Mouse (Mus musculus): ENCODE data around the gene Tgfbrap1. TPM values are rescaled to one million over a fixed set of nuclear protein-coding genes. Genes with fewer than 3 reads are reported as not detected.
"Not testable (repeated sequence)": the region's sequence is repeated elsewhere in the genome, so short reads cannot be mapped to it uniquely, and the experiment has no call there.

Gene Tgfbrap1
- polyA plus RNA-seq, 1 experiment from 2014 or later = 7.2 TPM

GRCm38 (mm10) chr1:43139587-43140266, 41.3 kb upstream of the Tgfbrap1 start:
- Histone ChIP-seq H3K9me3 (replicated peaks; ENCODE audit: control insufficient read depth, low read length) (no peaks in the 10 kb centered on the region), H3K36me3 (ENCODE audit: control insufficient read depth, insufficient read depth) (peaks cover 40% of the 10 kb centered on the region), H3K4me1 (ENCODE audit: control insufficient read depth, insufficient read depth, low read length) (peaks cover 38% of the 10 kb centered on the region), H3K27me3 (ENCODE audit: control insufficient read depth, insufficient read depth, low read length) (no peaks in the 10 kb centered on the region), H3K9ac (ENCODE audit: low read length) (no peak overlapping the region), H3K27ac (ENCODE audit: low read length) (peak overlapping the region; percentile 24; the same call in 1 of the 2 replicates), H3K4me2 (ENCODE audit: low read depth, low read length) (no peak overlapping the region), H3K4me3 (ENCODE audit: low read length) (no peak overlapping the region)
- ATAC-seq (replicated peaks; ENCODE audit: extremely low read depth, insufficient read depth, low FRiP score) = peak; percentile 51; the same call in 1 of the 2 replicates
- 46% methylated on average over 8 of the region's 8 CpGs for WGBS

DNA sequence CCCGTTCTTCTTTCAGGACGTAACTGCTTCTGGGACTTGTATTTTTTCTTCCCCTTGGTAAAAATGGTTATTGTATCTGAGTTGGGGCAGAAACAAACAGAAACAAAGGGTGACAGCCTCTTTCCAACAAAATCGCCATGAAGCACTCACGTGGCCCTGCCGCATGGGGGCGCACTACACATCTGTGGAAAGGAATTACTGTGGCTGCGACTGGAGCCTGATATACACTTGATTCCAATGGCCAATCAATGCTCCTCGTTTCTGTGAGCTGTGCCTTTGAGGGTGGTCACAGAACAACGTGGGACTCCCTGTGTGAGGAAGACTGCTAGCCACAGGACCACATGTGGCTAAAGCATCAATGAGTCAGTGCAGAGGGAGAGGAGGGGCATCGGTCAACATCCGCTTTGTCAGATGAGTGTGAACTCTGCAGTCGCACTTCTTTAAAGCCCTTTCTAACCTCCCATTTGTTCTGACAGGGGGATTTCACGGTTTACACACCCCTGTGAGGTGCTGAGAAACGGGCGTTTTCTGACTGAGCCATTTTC, 39.9 kb upstream of the Tgfbrap1 start:
- H3K36me3 ChIP-seq (ENCODE audit: control insufficient read depth, insufficient read depth) = peaks cover 37% of the 10 kb centered on the region

DNA sequence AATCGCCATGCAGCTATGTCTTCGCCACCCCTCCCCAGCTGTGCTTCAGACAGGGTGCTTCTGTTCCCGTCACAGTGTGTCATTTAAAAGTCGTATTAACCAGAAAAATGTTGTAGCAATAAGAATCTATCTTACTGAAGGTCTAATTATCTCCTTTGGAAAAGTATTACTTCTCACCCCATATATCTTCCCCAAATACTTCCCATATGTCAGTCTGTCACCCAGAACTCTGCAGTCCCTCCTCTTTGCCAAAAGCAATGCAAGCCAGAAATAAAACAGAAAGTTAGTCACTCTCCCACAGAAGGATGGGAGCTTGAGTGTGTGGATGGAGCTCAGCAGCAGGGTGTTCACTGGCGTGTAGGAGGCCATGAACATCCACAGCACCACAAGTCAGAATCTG, 38.9 kb upstream of the Tgfbrap1 start:
- no peak overlapping the region for H3K9ac ChIP-seq (ENCODE audit: low read length)
- no peak overlapping the region for H3K4me3 ChIP-seq (ENCODE audit: low read length)
- peaks cover 37% of the 10 kb centered on the region for H3K36me3 ChIP-seq (ENCODE audit: control insufficient read depth, insufficient read depth)
- H3K4me1 ChIP-seq (ENCODE audit: control insufficient read depth, insufficient read depth, low read length) = peaks cover 23% of the 10 kb centered on the region
- H3K4me2 ChIP-seq (ENCODE audit: low read depth, low read length) = no peak overlapping the region
- no peak for ATAC-seq (replicated peaks; ENCODE audit: extremely low read depth, insufficient read depth, low FRiP score)
- H3K27ac ChIP-seq (ENCODE audit: low read length) = no peak overlapping the region
- no peaks in the 10 kb centered on the region for H3K9me3 ChIP-seq (replicated peaks; ENCODE audit: control insufficient read depth, low read length)
- no peaks in the 10 kb centered on the region for H3K27me3 ChIP-seq (ENCODE audit: control insufficient read depth, insufficient read depth, low read length)
- 81% methylated on average over 5 of the region's 5 CpGs for WGBS

More for the DNA sequence above, 39.9 kb upstream of the Tgfbrap1 start:
- ATAC-seq (replicated peaks; ENCODE audit: extremely low read depth, insufficient read depth, low FRiP score) = no peak
- 68% methylated on average over 15 of the region's 15 CpGs for WGBS
- Histone ChIP-seq H3K27ac (ENCODE audit: low read length) (no peak overlapping the region), H3K9ac (ENCODE audit: low read length) (no peak overlapping the region), H3K4me3 (ENCODE audit: low read length) (no peak overlapping the region), H3K4me2 (ENCODE audit: low read depth, low read length) (no peak overlapping the region), H3K27me3 (ENCODE audit: control insufficient read depth, insufficient read depth, low read length) (no peaks in the 10 kb centered on the region), H3K9me3 (replicated peaks; ENCODE audit: control insufficient read depth, low read length) (no peaks in the 10 kb centered on the region), H3K4me1 (ENCODE audit: control insufficient read depth, insufficient read depth, low read length) (peaks cover 27% of the 10 kb centered on the region)

- Histone ChIP-seq H3K4me1 (ENCODE audit: control insufficient read depth, insufficient read depth, low read length) (peaks cover 18% of the 10 kb centered on the region), H3K36me3 (ENCODE audit: control insufficient read depth, insufficient read depth) (peaks cover 37% of the 10 kb centered on the region)
- not testable (repeated sequence) for H3K27ac ChIP-seq (ENCODE audit: low read length); H3K9me3 ChIP-seq (replicated peaks; ENCODE audit: control insufficient read depth, low read length); H3K4me3 ChIP-seq (ENCODE audit: low read length); H3K27me3 ChIP-seq (ENCODE audit: control insufficient read depth, insufficient read depth, low read length); H3K9ac ChIP-seq (ENCODE audit: low read length); ATAC-seq (replicated peaks; ENCODE audit: extremely low read depth, insufficient read depth, low FRiP score); H3K4me2 ChIP-seq (ENCODE audit: low read depth, low read length)
- WGBS = 57% methylated on average over 2 of the region's 2 CpGs
Measured at GRCm38 (mm10) chr1:43136488-43137029, 38.1 kb upstream of the Tgfbrap1 start.

DNA sequence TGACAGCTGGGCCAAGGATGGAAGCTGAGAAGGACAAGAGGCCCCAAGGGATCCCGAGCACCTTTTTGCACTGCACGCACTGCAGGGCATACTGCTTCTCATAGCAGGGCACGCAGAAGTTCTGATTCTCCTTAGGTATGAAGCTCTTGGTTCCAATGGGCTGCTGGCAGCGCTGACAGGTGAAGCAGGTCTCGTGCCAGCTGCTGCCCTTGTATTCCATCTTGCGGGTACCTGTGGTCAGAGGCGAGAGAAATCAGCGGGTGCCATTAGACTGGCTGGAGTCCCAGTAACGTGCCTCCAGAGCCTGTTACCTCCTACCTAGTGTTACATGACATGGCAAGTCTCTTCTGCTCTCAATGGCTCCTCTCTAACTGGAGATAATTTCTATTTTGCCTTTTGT, 33.2 kb upstream of the Tgfbrap1 start:
- Histone ChIP-seq H3K36me3 (ENCODE audit: control insufficient read depth, insufficient read depth) (peaks cover 47% of the 10 kb centered on the region), H3K27ac (ENCODE audit: low read length) (no peak overlapping the region)
- ATAC-seq (replicated peaks; ENCODE audit: extremely low read depth, insufficient read depth, low FRiP score) = no peak

DNA sequence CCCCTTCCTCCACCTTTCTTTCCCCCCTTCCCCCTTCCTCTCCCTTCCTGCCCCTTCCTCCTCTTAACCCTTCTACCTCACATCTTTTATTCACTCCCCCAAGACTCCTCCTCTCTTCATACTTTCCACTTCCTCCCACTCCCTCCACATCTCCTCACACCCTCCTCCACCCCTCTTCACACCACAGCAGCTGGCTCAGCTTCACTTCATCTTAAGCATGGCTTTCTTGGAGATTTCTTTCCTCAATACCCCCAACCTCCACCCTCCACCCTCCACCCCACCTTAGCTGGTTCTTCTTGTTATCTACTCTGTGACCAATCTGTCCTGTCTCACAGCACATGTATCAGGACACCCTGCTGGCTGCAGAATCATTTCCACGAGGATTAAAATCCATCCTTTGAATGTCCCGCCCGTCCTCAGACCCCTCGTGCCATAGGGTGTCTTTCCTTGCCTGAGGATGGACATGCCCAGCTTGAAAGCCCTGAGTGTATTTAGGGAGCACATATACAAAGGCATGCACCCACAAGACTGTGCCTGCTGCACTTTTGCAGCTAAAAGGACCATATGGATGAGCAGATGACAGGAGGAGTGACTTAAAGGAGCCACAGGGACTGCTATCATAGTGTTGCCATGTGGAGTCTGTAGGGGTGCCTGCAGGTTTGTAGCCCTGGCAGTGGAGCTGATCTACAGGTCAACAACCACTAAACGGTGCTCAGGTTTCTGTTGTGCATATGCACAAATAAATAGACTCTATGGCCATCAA, 32.0 kb upstream of the Tgfbrap1 start:
- H3K9me3 ChIP-seq (replicated peaks; ENCODE audit: control insufficient read depth, low read length) = no peaks in the 10 kb centered on the region
- WGBS = 71% methylated on average over 5 of the region's 5 CpGs
- H3K36me3 ChIP-seq (ENCODE audit: control insufficient read depth, insufficient read depth) = peaks cover 43% of the 10 kb centered on the region
- H3K4me2 ChIP-seq (ENCODE audit: low read depth, low read length) = no peak overlapping the region
- no peak overlapping the region; the same call in 1 of the 2 replicates for H3K27ac ChIP-seq (ENCODE audit: low read length)
- no peak overlapping the region for H3K4me3 ChIP-seq (ENCODE audit: low read length)
- H3K9ac ChIP-seq (ENCODE audit: low read length) = no peak overlapping the region
- ATAC-seq (replicated peaks; ENCODE audit: extremely low read depth, insufficient read depth, low FRiP score) = no peak
- peaks cover 31% of the 10 kb centered on the region for H3K4me1 ChIP-seq (ENCODE audit: control insufficient read depth, insufficient read depth, low read length)
- no peaks in the 10 kb centered on the region for H3K27me3 ChIP-seq (ENCODE audit: control insufficient read depth, insufficient read depth, low read length)

More for the DNA sequence above, 33.2 kb upstream of the Tgfbrap1 start:
- no peaks in the 10 kb centered on the region for H3K27me3 ChIP-seq (ENCODE audit: control insufficient read depth, insufficient read depth, low read length)
- no peak overlapping the region for H3K4me3 ChIP-seq (ENCODE audit: low read length)
- WGBS = 78% methylated on average over 9 of the region's 9 CpGs
- peaks cover 29% of the 10 kb centered on the region for H3K4me1 ChIP-seq (ENCODE audit: control insufficient read depth, insufficient read depth, low read length)
- H3K9ac ChIP-seq (ENCODE audit: low read length) = no peak overlapping the region
- no peak overlapping the region for H3K4me2 ChIP-seq (ENCODE audit: low read depth, low read length)
- no peaks in the 10 kb centered on the region for H3K9me3 ChIP-seq (replicated peaks; ENCODE audit: control insufficient read depth, low read length)

- ATAC-seq (replicated peaks; ENCODE audit: extremely low read depth, insufficient read depth, low FRiP score) = no peak
- peaks cover 34% of the 10 kb centered on the region for H3K4me1 ChIP-seq (ENCODE audit: control insufficient read depth, insufficient read depth, low read length)
- no peaks in the 10 kb centered on the region for H3K9me3 ChIP-seq (replicated peaks; ENCODE audit: control insufficient read depth, low read length)
- H3K27me3 ChIP-seq (ENCODE audit: control insufficient read depth, insufficient read depth, low read length) = no peaks in the 10 kb centered on the region
- H3K4me2 ChIP-seq (ENCODE audit: low read depth, low read length) = no peak overlapping the region
- no peak overlapping the region for H3K9ac ChIP-seq (ENCODE audit: low read length)
- H3K4me3 ChIP-seq (ENCODE audit: low read length) = no peak overlapping the region
- 39% methylated on average over 8 of the region's 8 CpGs for WGBS
- H3K27ac ChIP-seq (ENCODE audit: low read length) = peak overlapping the region; percentile 53
- H3K36me3 ChIP-seq (ENCODE audit: control insufficient read depth, insufficient read depth) = peaks cover 52% of the 10 kb centered on the region
Measured at GRCm38 (mm10) chr1:43127820-43128610, 29.6 kb upstream of the Tgfbrap1 start.

- Histone ChIP-seq H3K4me2 (ENCODE audit: low read depth, low read length) (no peak overlapping the region), H3K9ac (ENCODE audit: low read length) (no peak overlapping the region), H3K4me1 (ENCODE audit: control insufficient read depth, insufficient read depth, low read length) (peaks cover 34% of the 10 kb centered on the region), H3K36me3 (ENCODE audit: control insufficient read depth, insufficient read depth) (peaks cover 59% of the 10 kb centered on the region), H3K9me3 (replicated peaks; ENCODE audit: control insufficient read depth, low read length) (no peaks in the 10 kb centered on the region), H3K27ac (ENCODE audit: low read length) (no peak overlapping the region), H3K27me3 (ENCODE audit: control insufficient read depth, insufficient read depth, low read length) (no peaks in the 10 kb centered on the region), H3K4me3 (ENCODE audit: low read length) (no peak overlapping the region)
- no peak for ATAC-seq (replicated peaks; ENCODE audit: extremely low read depth, insufficient read depth, low FRiP score)
Measured at GRCm38 (mm10) chr1:43127196-43127595, 28.8 kb upstream of the Tgfbrap1 start.

Measured in heart, embryonic 16.5 days (tissue).